Mouse (Mus musculus) bone marrow, adult 2 months (tissue): Measurements from ENCODE around the gene Setdb1.

Experiments
- CTCF ChIP-seq: fragments of 200-500 bp; IDR thresholded peaks from 2 replicates; pipeline ENCODE4 v1.5.1; 2011; ENCODE audit warnings: low read length, control low read depth; ENCODE audit not compliant: control insufficient read depth, insufficient read depth
- POLR2A ChIP-seq: fragments of 200-500 bp; IDR thresholded peaks from 2 replicates; pipeline ENCODE4 v1.6.1; 2011; ENCODE audit warnings: low read depth, mild to moderate bottlenecking, control low read depth, low read length, borderline replicate concordance; ENCODE audit not compliant: control insufficient read depth

- TF ChIP-seq CTCF = no peak
- no peak for TF ChIP-seq POLR2A
These were observed 37.4 kb upstream of the Setdb1 start for GRCm38 (mm10) chr3:95394385-95394784.
